Mouse (Mus musculus) ES-Bruce4 (cell line): ENCODE measurements at regions not wholly inside any gene's neighbourhood (a gene's known extent, or its start where the extent isn't known, plus 50 kb on each side); places are given as distances from the start of the nearest gene placed in this dataset.

ENCODE experiments used
- CTCF ChIP-seq: IDR thresholded peaks from one replicate; pipeline ENCODE4 v1.8.1; 2011; ENCODE audit warnings: low read depth, low read length
- EP300 ChIP-seq: IDR thresholded peaks from 2 replicates; pipeline ENCODE4 v1.6.1; 2011; ENCODE audit warnings: low read depth, low read length; ENCODE audit not compliant: insufficient read depth

- TF ChIP-seq EP300 (no peak), CTCF (no peak)
Observed at GRCm38 (mm10) chr17:51462137-51462880, 283.2 kb upstream of the Tbc1d5 start.
